In genomic region chr2:50296109-50296986, GRCm38 (mm10) we compare ENCODE assay signal across 8 mouse cellular contexts. TPM values are rescaled to one million over a fixed set of nuclear protein-coding genes. Genes with fewer than 3 reads are reported as not detected.
DNase-seq lines count a peak whose midpoint lies in the region; ATAC-seq and TF ChIP-seq lines count a peak whose summit lies in the region.

Gene Mmadhc (minus strand): TSS chr2:50296801.

- ATAC-seq in forebrain, embryonic 16.5 days: peak; percentile 96
- ATAC-seq in lung, embryonic 16.5 days (ENCODE audit: low read depth): peak; percentile 97

- H3K9ac ChIP-seq in MEL (ENCODE audit: control insufficient read depth, low read depth, low read length, poor library complexity, severe bottlenecking): peak within 1 kb of the TSS; percentile 99
- peak within 1 kb of the TSS; percentile 84 for H3K9ac ChIP-seq in forebrain, embryonic 16.5 days (replicated peaks; ENCODE audit: low read depth, low read length)
- peak within 1 kb of the TSS; percentile 94 for H3K9ac ChIP-seq in lung, embryonic 16.5 days (ENCODE audit: low read length)

- peak within 1 kb of the TSS; percentile 98 to 99 for H3K4me3 ChIP-seq in MEL (ENCODE audit: control insufficient read depth in 1 of 2, insufficient read depth in 1 of 2, low read depth in 2 of 2, low read length in 2 of 2)
- H3K4me3 ChIP-seq in forebrain, embryonic 16.5 days (replicated peaks; ENCODE audit: low read length): peak within 1 kb of the TSS; percentile 87
- peak within 1 kb of the TSS; percentile 91 for H3K4me3 ChIP-seq in lung, embryonic 16.5 days (ENCODE audit: low read length)

- H3K4me2 ChIP-seq in forebrain, embryonic 16.5 days (ENCODE audit: low read length): peak within 1 kb of the TSS; percentile 73
- H3K4me2 ChIP-seq in lung, embryonic 16.5 days (ENCODE audit: low read depth, low read length): peak within 1 kb of the TSS; percentile 85

- TF ChIP-seq EP300 in MEL (IDR thresholded peaks at IDR 0.05; ENCODE audit: low read depth in 1 of 2, low read length in 2 of 2): no peak; a peak in 1 of 4 replicates

- H3K9me3 ChIP-seq in MEL (replicated peaks; ENCODE audit: insufficient read depth, low read length): no peaks in the 10 kb centered on the region
- no peaks in the 10 kb centered on the region for H3K9me3 ChIP-seq in forebrain, embryonic 16.5 days (ENCODE audit: control insufficient read depth, low read length)
- no peaks in the 10 kb centered on the region for H3K9me3 ChIP-seq in lung, embryonic 16.5 days (ENCODE audit: control insufficient read depth, low read length)

- peak; percentile 70 to 79 for TF ChIP-seq POLR2A in MEL (IDR thresholded peaks at IDR 0.05; ENCODE audit: control insufficient read depth in 1 of 2, insufficient read depth in 1 of 2, low read depth in 1 of 2, low read length in 2 of 2, poor library complexity in 1 of 2)

- peak; percentile 96 for DNase-seq in MEL (ENCODE audit: low read depth, low spot score)
- peak; percentile 92 to 95 for DNase-seq in cerebellum, adult 18-20 months
- peak; percentile 91 to 94 for DNase-seq in heart, postnatal 36 days
- peak; percentile 85 to 89 for DNase-seq in layer of hippocampus, adult 8-10 months (ENCODE audit: low spot score in 2 of 2)
- peak; percentile 72 for DNase-seq in ovary, postnatal 10 days (ENCODE audit: low spot score)
- DNase-seq in thymus, postnatal 10 days (ENCODE audit: low spot score in 2 of 2): peak; percentile 74 to 75

- TF ChIP-seq CTCF in MEL (IDR thresholded peaks at IDR 0.05 in 2 of 3, conservative IDR thresholded peaks at IDR 0.05 in 1 of 3; ENCODE audit: control insufficient read depth in 1 of 3, insufficient read depth in 1 of 3, low read depth in 2 of 3, low read length in 3 of 3, poor library complexity in 1 of 3, severe bottlenecking in 1 of 3): no peak

- H3K27ac ChIP-seq in MEL (ENCODE audit: control insufficient read depth, low read depth, low read length): peak within 1 kb of the TSS; percentile 85
- peak within 1 kb of the TSS; percentile 76 for H3K27ac ChIP-seq in forebrain, embryonic 16.5 days (ENCODE audit: low read length)
- peak within 1 kb of the TSS; percentile 89 for H3K27ac ChIP-seq in lung, embryonic 16.5 days (ENCODE audit: low read length)

- peaks cover 4 to 32% of the 10 kb centered on the region in 2 experiments for H3K36me3 ChIP-seq in MEL (ENCODE audit: control insufficient read depth in 1 of 2, insufficient read depth in 2 of 2, low read length in 2 of 2)
- peaks cover under 1% of the 10 kb centered on the region; the same call in 1 of the 2 replicates for H3K36me3 ChIP-seq in forebrain, embryonic 16.5 days (ENCODE audit: control insufficient read depth, insufficient read depth)
- peaks cover under 1% of the 10 kb centered on the region for H3K36me3 ChIP-seq in lung, embryonic 16.5 days (ENCODE audit: control insufficient read depth, insufficient read depth, low read length)

- WGBS in forebrain, embryonic 16.5 days: under 1% methylated on average over 58 of the region's 58 CpGs
- under 1% methylated on average over 58 of the region's 58 CpGs for whole genome bisulfite sequencing in lung, embryonic 16.5 days

- H3K4me1 ChIP-seq in MEL (ENCODE audit: control insufficient read depth in 1 of 2, insufficient read depth in 2 of 2, low read length in 2 of 2): peaks cover 9 to 22% of the 10 kb centered on the region in 2 experiments
- peaks cover 16% of the 10 kb centered on the region for H3K4me1 ChIP-seq in forebrain, embryonic 16.5 days (replicated peaks; ENCODE audit: control insufficient read depth, insufficient read depth, low read length)
- peaks cover 13% of the 10 kb centered on the region for H3K4me1 ChIP-seq in lung, embryonic 16.5 days (replicated peaks; ENCODE audit: control insufficient read depth, insufficient read depth, low read length)

- H3K79me2 ChIP-seq in MEL (ENCODE audit: control insufficient read depth, insufficient read depth, low read length, poor library complexity): peaks cover 31% of the 10 kb centered on the region

- no peak for TF ChIP-seq RAD21 in MEL (IDR thresholded peaks at IDR 0.05; ENCODE audit: low read depth, low read length)

- no peaks in the 10 kb centered on the region for H3K27me3 ChIP-seq in MEL (ENCODE audit: control insufficient read depth in 1 of 2, insufficient read depth in 2 of 2, low read length in 2 of 2)
- H3K27me3 ChIP-seq in forebrain, embryonic 16.5 days (replicated peaks; ENCODE audit: control insufficient read depth, insufficient read depth, low read length): no peaks in the 10 kb centered on the region
- no peaks in the 10 kb centered on the region for H3K27me3 ChIP-seq in lung, embryonic 16.5 days (ENCODE audit: control insufficient read depth, insufficient read depth, low read depth, low read length)

- intact Hi-C loops in heart, postnatal 36 days (cut with DNase I): loop anchor here (5.0 kb wide), 1 partner anchor 1776 kb away; the partner anchor contains the start of gene Rif1

TF ChIP-seq in MEL, 35 proteins besides CTCF, POLR2A, EP300 and RAD21:
- TF ChIP-seq GATA1 (IDR thresholded peaks at IDR 0.05; ENCODE audit: low read depth, low read length) (no peak), MAFK (IDR thresholded peaks at IDR 0.05; ENCODE audit: borderline replicate concordance, low read depth, low read length) (peak; percentile 37; the same call in 1 of the 2 replicates), POLR2AphosphoS5 (IDR thresholded peaks at IDR 0.05; ENCODE audit: borderline replicate concordance, low read depth, low read length) (0 out of 2 replicates have a peak, but pooled peaks have one; percentile 18), RCOR1 (IDR thresholded peaks at IDR 0.05; ENCODE audit: low read depth, low read length) (0 out of 2 replicates have a peak, but pooled peaks have one; percentile 26), UBTF (IDR thresholded peaks at IDR 0.05; ENCODE audit: borderline replicate concordance, insufficient read depth, low read depth, low read length) (peak; percentile 94; the same call in 1 of the 2 replicates), MYB (IDR thresholded peaks at IDR 0.05; ENCODE audit: low read depth, low read length) (no peak), SMC3 (IDR thresholded peaks at IDR 0.05; ENCODE audit: low read depth, low read length) (no peak), POLR2AphosphoS2 (IDR thresholded peaks at IDR 0.05; ENCODE audit: low read length) (peak; percentile 76), NELFE (IDR thresholded peaks at IDR 0.05; ENCODE audit: low read depth, low read length) (peak; percentile 89), ETS1 (IDR thresholded peaks at IDR 0.05; ENCODE audit: low read depth, low read length) (no peak), ELF1 (IDR thresholded peaks at IDR 0.05; ENCODE audit: low read depth, low read length) (peak; percentile 48; the same call in 1 of the 2 replicates), JUND (IDR thresholded peaks at IDR 0.05; ENCODE audit: low read depth, low read length) (no peak), ZC3H11A (IDR thresholded peaks at IDR 0.05; ENCODE audit: low read depth, low read length) (no peak), HCFC1 (IDR thresholded peaks at IDR 0.05; ENCODE audit: low read depth, low read length) (peak; percentile 92), ZMIZ1 (IDR thresholded peaks at IDR 0.05; ENCODE audit: low read depth, low read length) (peak; percentile 80), MAZ (IDR thresholded peaks at IDR 0.05; ENCODE audit: low read depth, low read length) (0 out of 2 replicates have a peak, but pooled peaks have one; percentile 61), GABPA (IDR thresholded peaks at IDR 0.05; ENCODE audit: low read depth, low read length) (no peak), E2F4 (IDR thresholded peaks at IDR 0.05; ENCODE audit: borderline replicate concordance, low read depth, low read length) (0 out of 2 replicates have a peak, but pooled peaks have one; percentile 55), TAL1 (IDR thresholded peaks at IDR 0.05; ENCODE audit: low read length) (no peak), MXI1 (IDR thresholded peaks at IDR 0.05; ENCODE audit: low read depth, low read length) (peak; percentile 78), CHD2 (IDR thresholded peaks at IDR 0.05; ENCODE audit: low read length) (no peak), USF1 (IDR thresholded peaks at IDR 0.05; ENCODE audit: low read depth, low read length) (no peak; the same call in 1 of the 2 replicates), TBP (IDR thresholded peaks at IDR 0.05; ENCODE audit: low read depth, low read length) (peak; percentile 79), CHD1 (IDR thresholded peaks at IDR 0.05; ENCODE audit: low read depth, low read length) (no peak; the same call in 1 of the 2 replicates), ZKSCAN1 (IDR thresholded peaks at IDR 0.05; ENCODE audit: low read depth, low read length) (no peak), ZNF384 (IDR thresholded peaks at IDR 0.05; ENCODE audit: low read depth, low read length) (peak; percentile 79), SIN3A (IDR thresholded peaks at IDR 0.05; ENCODE audit: low read length) (peak; percentile 92), NRF1 (IDR thresholded peaks at IDR 0.05; ENCODE audit: insufficient read depth, low read depth, low read length, poor library complexity, severe bottlenecking) (no peak), USF2 (IDR thresholded peaks at IDR 0.05; ENCODE audit: borderline replicate concordance in 1 of 2, insufficient read depth in 1 of 2, low read depth in 1 of 2, low read length in 2 of 2) (no peak), MAX (IDR thresholded peaks at IDR 0.05; ENCODE audit: low read length) (peak; percentile 50), TCF12 (IDR thresholded peaks at IDR 0.05; ENCODE audit: low read depth, low read length) (peak; percentile 64; the same call in 1 of the 2 replicates), KAT2A (conservative IDR thresholded peaks at IDR 0.05; ENCODE audit: low read depth, low read length) (peak; percentile 63; the same call in 1 of the 2 replicates), MEF2A (IDR thresholded peaks at IDR 0.05; ENCODE audit: extremely low read depth, insufficient replicate concordance, low read depth, low read length, poor library complexity, severe bottlenecking) (0 out of 2 replicates have a peak, but pooled peaks have one; percentile 52), BHLHE40 (IDR thresholded peaks at IDR 0.05; ENCODE audit: borderline replicate concordance, low read depth, low read length) (no peak), MYC (IDR thresholded peaks at IDR 0.05; ENCODE audit: low read depth, low read length) (no peak)

RNA-seq across cellular contexts. Expression of gene Mmadhc, which starts in this region (rescaled TPM):
- 97.5 and 112 TPM in 2 replicates for total RNA-seq in MEL (2012; rRNA removed)
- polyA plus RNA-seq in MEL (2012; ENCODE audit: insufficient read depth in 1 of 2, insufficient read length in 2 of 2, low read depth in 1 of 2, low replicate concordance in 2 of 2, missing spikeins in 1 of 2): 10 to 100 TPM in 1 of 2 experiments, not detected in 1; 91.2 TPM
- 150 and 156 TPM in 2 replicates for polyA plus RNA-seq in forebrain, embryonic 16.5 days (2015; fragmentation: Nextera tagmentation; extraction: Ambion mirVana)
- 100 to 1,000 TPM; 170 to 175 TPM for total RNA-seq in heart, postnatal 36 days (2021)
- total RNA-seq in layer of hippocampus, adult 8-10 months (2022): 10 to 100 TPM; 45.2 to 51.4 (median 48.0) TPM
- 149 TPM in 2 replicates for polyA plus RNA-seq in lung, embryonic 16.5 days (2015; fragmentation: Nextera tagmentation; extraction: Ambion mirVana)

Comparison
In these comparisons a context has a peak if more than half of its experiments do, and no peak if none do; other contexts are left out.
1. Peak in every context shown above with its lines: DNase-seq, ATAC-seq, H3K4me3 ChIP-seq and H3K27ac ChIP-seq.